Mouse (Mus musculus): ENCODE data around the gene Rbl1.

- TF ChIP-seq TCF12 (IDR thresholded peaks at IDR 0.05; ENCODE audit: insufficient read depth, poor library complexity, severe bottlenecking) (no peak), POLR2A (IDR thresholded peaks at IDR 0.05; ENCODE audit: insufficient read length, low read depth) (no peak), USF1 (IDR thresholded peaks at IDR 0.05; ENCODE audit: low read depth) (no peak), MYOG (IDR thresholded peaks at IDR 0.05; ENCODE audit: control insufficient read depth in 1 of 3, insufficient read depth in 1 of 3, insufficient read length in 2 of 3, low read depth in 2 of 3) (no peak), REST (IDR thresholded peaks at IDR 0.05; ENCODE audit: insufficient read depth, insufficient read length) (no peak), MAX (IDR thresholded peaks at IDR 0.05; ENCODE audit: low read depth) (no peak), TCF3 (IDR thresholded peaks at IDR 0.05; ENCODE audit: insufficient read length, low read depth) (no peak), CEBPB (IDR thresholded peaks at IDR 0.05; ENCODE audit: insufficient read depth, poor library complexity, severe bottlenecking) (0 out of 2 replicates have a peak, but pooled peaks have one; percentile 1), POLR2AphosphoS2 (IDR thresholded peaks at IDR 0.05; ENCODE audit: insufficient read length, low read depth) (no peak), SRF (IDR thresholded peaks at IDR 0.05; ENCODE audit: control insufficient read depth, insufficient read length, low read depth) (no peak), E2F4 (IDR thresholded peaks at IDR 0.05; ENCODE audit: insufficient read depth) (no peak), MYOD1 (IDR thresholded peaks at IDR 0.05; ENCODE audit: control insufficient read depth in 1 of 3, insufficient read length in 2 of 3, low read depth in 2 of 3) (no peak)
These were observed 56.8 kb downstream of the Rbl1 start for GRCm38 (mm10) chr2:157147397-157148020.

Data from myocyte (in vitro differentiated cells).